Mouse (Mus musculus): ENCODE measurements around the gene Marf1.
A peak's percentile ranks its signal among the peaks of the same experiment; 100 is the strongest.
"Not testable (repeated sequence)": the region's sequence is repeated elsewhere in the genome, so short reads cannot be mapped to it uniquely, and the experiment has no call there.

Marf1 gene

DNA sequence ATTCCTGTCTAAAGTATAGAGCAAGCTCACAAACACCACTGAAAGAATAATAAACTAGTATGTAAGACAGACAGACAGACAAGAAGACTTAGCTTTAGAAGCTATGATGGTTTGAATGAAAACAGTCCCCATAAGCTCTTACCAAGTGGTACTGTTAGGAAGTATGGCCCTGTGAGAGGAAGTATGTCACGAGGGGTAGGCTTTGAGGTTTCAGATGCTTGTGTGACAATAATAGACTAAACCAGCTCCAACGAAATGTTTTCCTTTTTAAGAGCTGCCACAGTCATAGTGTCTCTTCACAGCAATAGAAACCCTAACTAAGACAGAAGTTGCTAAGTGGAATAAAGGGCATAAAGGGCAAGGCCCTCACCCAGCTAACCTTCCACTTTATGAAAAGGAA, 28.1 kb downstream of the Marf1 start:
- DNase-seq (ENCODE audit: low spot score) = no peak

DNA sequence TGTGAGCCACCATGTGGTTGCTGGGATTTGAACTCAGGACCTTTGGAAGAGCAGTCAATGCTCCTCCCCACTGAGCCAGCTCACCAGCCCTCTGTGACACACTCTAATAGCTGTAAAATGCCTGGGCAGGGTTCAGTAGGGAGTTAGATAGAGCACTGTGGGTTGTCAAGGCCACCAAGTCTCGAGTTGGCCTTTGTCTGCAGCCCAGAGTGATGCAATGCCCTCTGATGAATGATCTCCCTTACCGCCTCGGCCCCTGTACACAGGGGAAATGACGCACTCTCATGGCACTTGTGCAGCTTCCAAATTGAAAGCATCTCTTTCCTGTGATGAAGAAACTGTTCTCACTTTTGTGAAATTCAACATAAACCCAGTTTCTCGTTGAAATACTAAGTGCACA, 31.3 kb downstream of the Marf1 start:
- DNase-seq (ENCODE audit: low spot score) = peak; percentile 11

DNA sequence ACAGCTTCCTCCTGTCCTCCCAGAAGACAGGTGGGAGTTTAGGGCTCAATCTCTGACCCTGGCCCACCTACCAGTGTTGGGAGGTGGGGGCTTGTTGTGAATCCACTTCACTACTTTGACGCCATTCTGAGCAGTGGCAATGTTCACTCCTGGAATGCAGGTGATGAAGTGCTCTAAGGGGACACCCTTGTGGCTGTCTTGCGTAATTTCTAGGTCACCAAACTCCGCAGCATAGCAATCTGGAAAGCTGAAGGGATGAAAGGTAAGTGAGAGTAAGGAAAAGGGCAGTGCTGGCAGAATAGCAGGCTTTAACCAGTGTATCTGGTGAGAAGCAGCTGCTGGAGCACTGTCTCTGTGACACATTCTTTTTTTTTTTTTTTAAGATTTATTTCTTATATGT, 31.8 kb downstream of the Marf1 start:
- no peak for DNase-seq (ENCODE audit: low spot score)

DNA sequence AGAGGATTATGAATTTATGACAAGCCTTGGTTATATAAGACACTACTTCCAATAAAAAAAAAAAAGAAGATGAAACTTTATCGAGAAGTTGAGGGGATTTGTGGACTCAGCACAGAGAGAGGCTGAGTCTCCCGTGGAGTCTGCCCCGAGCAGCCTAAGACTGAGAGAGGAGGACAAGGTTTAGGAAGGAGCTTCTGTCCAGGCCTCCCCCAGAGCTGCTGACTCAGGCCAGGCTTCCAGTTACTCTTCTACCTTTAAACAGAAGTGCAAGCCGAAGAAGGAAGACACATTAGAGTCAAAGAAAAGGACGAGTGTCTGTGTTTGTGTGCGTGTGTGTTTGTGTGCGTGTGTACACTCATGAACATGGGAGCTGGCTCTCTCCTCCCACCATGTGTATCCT, 32.4 kb downstream of the Marf1 start:
- DNase-seq (ENCODE audit: low spot score) = no peak

DNA sequence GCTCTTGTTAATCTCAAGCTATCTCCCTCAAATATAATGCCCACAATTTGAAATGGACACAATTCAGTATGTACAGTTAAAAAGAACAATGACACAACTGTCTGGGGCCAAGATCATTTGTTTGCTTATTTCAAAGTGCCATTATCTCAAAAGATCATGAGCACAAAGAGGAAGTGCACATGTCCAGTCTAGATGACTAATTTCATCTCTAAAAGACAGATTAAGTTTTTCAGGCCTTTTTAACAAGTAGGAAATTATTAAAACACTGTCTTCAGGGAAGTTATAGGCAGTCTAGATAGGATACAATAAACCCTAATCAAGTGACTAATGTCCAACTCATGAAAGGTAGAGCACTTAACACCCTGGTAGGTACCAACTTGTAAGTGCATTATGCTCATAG, 34.2 kb downstream of the Marf1 start:
- DNase-seq (ENCODE audit: low spot score) = no peak

DNA sequence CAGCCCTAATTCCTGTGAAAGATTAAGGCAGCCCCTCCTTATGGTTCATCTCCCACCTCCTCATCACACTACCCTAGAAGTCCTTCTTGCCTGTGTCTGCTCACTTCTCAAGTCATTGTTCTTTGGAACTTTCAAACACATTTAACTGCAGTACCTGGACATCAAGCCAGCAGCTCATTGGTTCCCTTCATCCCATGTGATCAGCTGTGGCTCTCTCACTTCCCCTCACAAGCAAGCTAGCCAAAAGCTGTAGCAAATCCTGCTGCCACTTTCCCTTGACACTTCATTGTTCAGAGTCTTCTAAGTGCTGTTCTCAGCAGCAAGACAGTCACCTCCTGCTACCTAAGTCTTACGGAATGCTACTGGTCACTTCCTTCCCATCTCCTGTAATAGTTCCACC, 37.9 kb downstream of the Marf1 start:
- DNase-seq (ENCODE audit: low spot score) = no peak

DNA sequence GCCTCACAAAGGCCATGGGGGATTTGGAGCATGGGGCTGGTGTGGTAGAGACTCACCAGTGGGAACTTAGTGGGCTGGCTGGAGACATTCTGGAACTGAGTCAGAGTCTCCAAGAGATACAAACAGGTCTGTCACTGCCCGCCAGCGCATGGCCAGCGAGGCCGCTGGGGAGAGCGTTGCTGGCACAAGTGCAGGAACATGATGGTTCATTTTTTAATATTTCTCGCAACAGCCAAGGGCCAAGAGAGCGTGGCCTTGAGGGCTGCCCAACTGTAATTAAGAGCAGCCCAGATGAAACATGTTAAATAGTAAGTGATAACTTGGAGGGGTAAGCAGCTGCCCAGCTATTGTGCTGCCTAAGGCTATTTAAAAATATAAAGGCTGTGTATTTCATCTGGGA, 38.4 kb downstream of the Marf1 start:
- peak; percentile 29 for DNase-seq (ENCODE audit: low spot score)

DNA sequence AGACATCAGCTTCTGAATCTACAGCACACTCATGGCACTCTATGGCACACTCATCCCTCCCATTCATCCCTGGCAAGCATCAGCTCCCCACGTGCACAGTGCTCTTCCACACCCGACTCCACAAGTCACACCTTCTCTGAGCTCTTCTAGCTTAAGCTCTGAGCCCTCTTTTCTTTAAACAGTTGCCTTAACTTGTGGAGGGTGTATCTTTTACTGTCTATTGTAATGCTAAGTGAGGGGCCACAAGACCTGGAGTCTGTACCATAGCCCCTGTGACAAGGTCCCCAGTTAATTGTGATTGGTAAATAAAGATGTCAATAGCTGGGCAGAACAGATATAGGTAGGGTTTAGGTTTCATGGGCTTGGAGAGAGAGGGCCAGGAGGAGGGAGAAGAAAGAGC, 39.2 kb downstream of the Marf1 start:
- DNase-seq (ENCODE audit: low spot score) = no peak

DNA sequence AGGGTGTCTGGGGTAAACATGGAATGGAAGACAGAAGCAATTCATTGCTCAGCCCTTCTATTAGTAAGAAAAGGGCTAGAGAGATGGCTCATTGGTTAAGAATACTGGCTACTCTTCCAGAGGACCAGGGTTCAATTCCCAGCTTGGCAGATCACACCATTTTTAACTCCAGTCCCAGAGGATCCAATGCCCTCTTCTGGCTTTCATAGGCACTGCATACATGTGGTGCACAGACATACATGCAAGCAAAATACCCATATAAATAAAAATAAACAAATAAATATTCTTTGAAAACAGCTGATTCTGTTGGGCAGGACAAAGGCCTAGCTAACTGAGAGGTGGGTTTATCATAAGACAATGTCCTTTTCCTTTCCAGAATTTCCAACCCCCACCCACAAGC, 40.6 kb downstream of the Marf1 start:
- DNase-seq (ENCODE audit: low spot score) = no peak

DNA sequence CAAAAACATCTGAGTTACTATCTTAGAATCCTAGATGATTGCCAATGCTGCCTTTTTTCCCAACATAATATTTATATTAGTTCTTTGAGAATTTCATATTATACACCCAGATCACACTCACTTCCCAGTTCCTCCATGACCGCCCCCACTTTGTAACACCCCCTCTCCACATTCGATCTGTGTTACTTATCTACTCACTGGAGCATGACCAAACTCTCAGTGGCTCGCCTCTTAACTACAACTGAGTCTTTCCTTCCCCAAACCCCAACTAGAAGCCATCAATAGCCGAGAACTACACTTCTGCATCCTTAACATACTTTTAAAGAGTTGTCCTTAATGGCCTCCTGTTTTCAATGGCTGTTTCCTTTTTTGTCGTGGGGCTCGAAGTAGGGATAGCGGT, 41.6 kb downstream of the Marf1 start:
- DNase-seq (ENCODE audit: low spot score) = no peak

DNA sequence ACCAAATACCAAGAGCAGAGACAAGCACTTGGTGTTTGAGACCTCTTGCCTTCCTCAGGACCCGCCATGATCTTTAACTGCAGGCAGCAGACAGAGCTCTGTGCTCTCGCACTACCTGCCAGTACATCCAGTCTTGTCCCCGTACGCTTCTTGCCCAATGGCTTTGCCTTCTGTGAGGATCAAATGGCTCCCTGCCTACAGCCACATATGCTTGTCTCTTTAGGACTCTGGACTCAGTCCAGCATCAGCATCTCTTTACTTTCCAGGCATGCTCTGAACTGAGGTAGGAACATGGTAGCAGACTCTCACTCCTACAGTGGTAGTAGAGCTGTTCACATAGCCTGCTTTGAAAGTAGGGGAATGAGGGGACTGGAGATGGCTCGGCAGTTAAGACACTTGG, 42.2 kb downstream of the Marf1 start:
- no peak for DNase-seq (ENCODE audit: low spot score)

DNA sequence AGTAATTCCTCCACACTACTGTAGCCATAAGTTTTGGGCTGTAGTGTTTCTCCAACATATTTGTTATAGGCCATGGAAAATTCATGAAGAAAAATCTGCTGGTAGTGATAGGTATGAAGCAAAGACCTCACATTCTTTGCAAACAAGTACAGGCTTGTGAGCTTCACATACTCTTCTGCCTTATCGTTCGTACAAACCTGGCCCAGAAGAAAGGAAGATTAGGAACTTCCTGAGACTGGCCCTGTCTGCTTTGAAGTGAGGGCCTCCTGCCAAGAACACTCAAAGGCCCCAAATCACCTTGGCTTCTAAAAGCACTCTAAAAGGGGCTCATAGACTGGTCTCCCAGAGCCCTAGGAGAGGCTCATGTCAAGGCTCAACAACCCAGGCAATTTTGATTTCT, 45.9 kb downstream of the Marf1 start:
- no peak for DNase-seq (ENCODE audit: low spot score)

DNA sequence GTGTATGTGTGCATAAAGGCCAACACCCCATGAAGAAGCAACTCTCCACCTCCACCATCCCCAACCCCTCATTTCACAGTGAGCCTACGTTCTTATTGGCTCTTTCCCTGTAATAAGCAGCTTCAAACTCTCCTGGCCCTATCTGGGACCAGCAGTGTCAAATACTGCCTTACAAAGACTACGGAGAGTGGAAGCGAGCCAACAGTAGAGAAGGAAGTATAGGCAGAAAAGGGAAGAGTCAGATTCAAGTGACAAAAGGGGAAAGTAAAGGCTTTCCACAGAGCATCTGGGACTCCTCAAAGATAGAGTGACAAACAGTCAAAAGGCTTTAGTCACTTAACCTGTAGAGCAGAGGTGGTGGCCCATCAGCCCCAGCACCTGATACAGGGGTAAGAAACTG, 50.4 kb downstream of the Marf1 start:
- DNase-seq (ENCODE audit: low spot score) = no peak

DNA sequence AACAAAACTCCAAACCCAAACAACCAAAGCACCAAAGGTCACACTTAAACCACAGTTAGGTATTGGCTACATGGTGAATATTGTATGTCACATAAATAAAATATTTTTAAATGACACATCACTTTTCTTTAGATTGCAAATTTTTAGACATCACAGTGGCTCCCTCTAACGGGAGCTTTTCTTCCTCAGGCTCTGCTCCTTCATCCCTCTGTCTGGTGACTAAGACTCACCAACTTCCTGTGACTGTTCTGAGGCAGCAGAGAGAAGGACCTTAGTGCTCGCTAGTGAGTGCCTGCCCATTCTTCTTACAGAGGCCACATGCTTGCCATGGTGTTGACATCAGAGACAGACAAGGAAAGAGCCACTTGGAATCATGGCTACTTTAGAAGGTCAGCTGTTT, 51.0 kb downstream of the Marf1 start:
- no peak for DNase-seq (ENCODE audit: low spot score)

DNA sequence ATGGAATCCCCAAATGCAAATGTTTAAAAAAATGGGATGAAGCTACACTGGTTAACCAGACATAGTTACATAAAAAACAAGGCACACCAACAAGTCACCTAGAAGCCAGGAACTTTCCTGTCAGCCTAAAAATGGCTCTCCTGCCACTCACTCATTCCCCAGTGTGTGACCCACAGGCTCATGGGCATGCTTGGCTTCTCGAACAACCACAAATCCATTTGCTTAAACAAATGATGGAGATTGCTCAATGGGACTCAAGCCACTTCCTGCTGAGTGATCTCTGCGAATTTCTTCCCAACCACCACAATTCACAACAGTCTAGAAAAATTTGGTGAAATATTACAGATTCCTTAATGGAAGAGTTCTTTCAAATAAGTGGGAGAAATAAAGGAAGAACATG, 52.2 kb downstream of the Marf1 start:
- no peak for DNase-seq (ENCODE audit: low spot score)

DNA sequence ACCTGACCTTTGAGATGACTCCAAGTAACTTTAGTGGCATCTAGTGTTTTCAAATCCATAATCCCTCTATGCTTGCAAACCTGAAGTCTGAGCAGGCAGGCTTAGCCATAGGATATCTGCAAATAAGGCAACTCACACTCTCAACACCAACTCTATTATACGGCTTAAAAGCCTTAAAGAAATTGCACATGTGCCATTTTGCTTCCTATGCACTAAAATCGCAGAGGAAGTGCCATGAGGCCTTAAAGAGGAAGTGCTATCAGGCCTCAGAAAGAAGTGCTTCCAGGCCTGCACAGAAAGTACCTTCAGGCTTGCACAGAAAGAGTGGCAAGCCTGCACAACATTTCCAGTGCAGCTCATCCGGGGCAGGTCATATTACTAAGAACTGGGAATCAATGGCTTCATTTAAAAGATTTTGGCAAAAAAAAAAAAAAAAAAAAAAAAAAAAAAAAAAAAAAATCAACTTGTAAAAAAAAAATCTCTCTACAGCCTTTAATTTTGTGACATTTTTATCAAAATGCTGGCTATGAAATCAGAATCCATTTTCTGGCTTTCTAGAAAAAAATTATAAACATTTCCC, 53.4 kb downstream of the Marf1 start:
- no peak for DNase-seq (ENCODE audit: low spot score)

DNA sequence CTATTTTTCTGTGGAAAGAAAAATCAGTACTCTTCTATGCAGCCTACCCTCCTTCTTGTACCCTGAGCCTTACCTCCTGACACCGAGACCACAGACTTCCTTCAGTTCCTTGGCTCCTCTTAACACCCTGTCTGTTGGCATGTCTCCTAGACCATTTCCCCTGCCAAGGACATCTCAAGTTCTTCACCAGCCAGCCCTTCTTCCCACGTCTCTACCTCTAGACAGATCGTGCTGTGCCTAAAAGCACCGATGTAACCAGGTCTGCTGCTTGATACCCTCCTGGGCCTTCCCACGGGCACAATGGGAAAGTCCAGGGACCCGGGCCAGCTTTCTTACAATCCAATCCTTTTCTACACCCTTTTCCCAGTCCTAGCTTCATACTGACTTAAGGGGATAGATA, 57.3 kb downstream of the Marf1 start:
- no peak for DNase-seq (ENCODE audit: low spot score)

DNA sequence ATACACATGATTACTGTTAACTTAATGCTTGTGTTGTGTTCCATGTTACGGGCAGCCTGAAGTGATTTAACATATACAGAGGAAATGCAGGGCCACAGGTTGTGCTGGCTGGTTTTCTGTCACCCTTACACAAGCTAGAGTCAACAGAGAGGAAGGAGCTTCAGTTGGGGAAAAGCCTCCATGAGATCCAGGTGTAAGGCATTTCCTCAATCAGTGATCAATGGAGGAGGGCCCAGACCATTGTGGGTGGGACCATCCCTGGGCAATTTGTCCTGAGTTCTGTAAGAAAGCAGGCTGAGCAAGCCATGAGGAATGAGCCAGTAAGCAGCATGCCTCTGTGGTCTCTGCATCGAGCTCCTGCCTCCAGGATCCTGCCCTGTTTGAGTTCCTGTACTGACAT, 71.4 kb downstream of the Marf1 start:
- DNase-seq (ENCODE audit: low spot score) = no peak

DNA sequence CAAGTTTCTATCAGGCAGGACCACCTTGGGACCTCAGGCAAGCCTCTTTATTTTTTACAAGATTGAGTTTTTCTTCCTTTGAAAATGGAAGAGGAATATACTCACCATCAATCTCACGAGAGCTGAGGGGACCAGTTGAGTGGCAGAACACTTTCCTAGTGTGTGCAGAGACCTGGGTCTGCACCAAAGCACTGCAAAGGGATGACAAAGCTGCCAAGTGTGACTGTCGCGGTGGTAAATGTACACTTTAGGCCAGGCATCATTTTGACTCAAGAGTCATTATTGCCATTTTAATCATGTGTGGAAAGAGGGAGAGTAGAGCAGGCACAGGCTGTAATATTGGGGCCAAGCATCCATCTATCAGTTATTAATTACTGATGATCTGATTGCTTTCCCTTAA, 73.9 kb downstream of the Marf1 start:
- DNase-seq (ENCODE audit: low spot score) = no peak

DNA sequence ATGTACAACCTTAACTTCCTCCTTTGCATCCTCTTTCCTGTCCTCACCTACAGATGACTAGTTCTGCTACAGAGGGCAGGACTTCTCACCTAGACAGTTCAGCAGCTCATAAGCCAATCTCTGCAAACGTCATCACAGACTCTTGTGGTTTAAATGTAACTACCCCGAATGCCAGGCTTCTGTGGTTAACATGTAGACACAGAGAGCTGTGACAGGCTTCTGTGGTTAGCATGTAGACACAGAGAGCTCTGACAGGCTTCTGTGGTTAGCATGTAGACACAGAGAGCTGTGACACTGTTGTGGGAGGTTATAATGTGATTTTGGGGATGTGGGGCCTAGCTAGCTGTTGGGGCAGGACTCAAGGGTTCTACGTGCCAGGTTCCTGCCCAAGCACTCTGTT, 74.9 kb downstream of the Marf1 start:
- no peak for DNase-seq (ENCODE audit: low spot score)

DNA sequence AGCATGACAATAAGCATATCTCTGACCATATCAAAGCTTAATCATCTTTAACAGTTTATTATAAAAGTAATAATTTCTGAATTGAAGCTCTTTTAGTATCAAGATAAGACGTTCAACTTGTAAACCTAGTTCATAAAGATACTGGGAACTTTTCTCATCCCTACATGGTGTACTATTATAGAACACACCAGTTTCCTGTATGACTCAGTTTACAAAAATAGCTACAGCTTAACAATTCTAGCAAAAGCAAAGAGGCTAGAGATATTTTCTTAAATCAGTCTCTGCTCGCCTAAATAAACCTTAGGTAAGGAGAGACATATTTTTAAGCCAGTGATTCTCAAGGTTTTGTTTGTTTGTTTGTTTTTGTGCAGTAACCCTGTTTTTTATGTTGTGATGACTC, 80.2 kb downstream of the Marf1 start:
- DNase-seq (ENCODE audit: low spot score) = no peak

DNA sequence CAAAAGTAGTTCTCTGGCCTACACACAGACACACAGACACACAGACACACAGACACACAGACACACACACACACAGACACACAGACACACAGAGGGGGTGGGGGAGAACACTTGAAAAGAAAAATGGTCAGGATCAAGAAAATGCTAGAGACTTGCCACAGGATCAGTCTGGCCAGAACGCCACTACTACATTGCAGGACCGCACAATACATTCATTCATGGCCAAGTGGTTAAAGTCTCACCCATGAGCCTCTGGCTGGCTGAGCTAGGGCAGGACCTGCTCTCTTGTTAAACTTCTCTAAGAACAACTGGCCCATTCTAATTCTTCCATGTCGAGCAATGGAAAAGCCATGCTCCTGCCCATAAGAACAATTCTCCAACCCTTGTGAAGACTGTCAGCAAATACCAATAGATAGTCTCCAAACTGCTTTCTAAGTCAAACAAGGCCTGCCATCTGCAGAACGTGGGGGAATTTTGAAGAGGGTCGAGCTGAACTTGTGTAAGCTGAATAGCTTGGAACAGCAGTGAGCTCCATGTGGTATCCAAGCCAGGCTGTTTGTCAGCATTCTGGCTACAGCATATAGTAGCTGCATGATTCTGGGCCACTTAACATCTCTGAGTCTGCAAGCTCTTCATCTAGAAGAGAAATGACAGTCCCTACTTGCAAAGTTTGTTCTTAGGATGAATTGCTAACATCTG, 92.5 kb downstream of the Marf1 start:
- no peak for DNase-seq (ENCODE audit: low spot score)

DNA sequence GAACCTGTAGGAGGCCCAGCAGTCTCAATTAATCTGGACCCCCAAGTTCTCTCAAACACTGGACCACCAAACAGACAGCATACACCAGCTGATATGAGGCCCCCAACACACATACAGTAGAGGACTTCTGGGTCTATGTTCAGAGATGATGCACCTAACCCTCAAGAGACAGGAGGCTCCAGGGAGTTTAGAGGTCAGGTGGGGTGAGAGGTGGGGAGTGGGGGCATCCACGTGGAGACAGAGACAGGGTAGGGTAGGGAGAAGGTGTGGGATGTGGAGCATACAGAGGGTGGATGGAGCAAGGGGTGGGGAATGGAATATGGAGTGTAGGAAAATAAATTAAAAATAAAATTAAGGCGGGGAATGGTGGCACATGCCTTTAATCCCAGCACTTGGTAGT, 94.5 kb downstream of the Marf1 start:
- DNase-seq (ENCODE audit: low spot score) = not testable (repeated sequence)

DNA sequence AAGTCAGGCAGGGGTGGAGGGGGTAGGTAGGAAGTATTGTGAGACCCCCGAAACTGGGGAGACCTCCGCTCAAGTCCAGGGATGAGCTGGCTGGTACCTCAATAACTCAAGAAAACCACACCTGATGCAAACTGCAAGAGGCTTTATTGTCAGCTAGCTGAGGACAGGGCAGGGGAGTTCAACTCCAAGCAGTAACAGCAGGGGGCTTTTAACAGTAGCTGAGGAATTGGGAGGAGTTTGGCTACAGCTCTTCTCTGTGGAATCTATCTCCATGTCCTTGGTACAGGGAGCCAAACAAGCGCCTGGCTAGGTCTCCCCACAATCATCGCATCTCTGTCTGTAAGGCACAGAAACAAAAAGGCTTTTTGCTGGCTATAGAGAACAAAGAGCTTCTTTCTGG, 96.6 kb downstream of the Marf1 start:
- DNase-seq (ENCODE audit: low spot score) = not testable (repeated sequence)

Measured in ovary, postnatal 36 days (tissue).